Mouse (Mus musculus): ENCODE data around the gene Mdh2. TPM values are rescaled to one million over a fixed set of nuclear protein-coding genes. Genes with fewer than 3 reads are reported as not detected.
A peak's percentile ranks its signal among the peaks of the same experiment; 100 is the strongest.

The Mdh2 gene
- total RNA-seq, 2 experiments from 2014 or later = 910 to 1,211 TPM

GRCm38 (mm10) chr5:135742941-135743740, 35.1 kb upstream of the Mdh2 start:
- Histone ChIP-seq H3K27ac (peak overlapping the region; percentile 87), H3K4me3 (peak overlapping the region; percentile 96)
- no peak for DNase-seq
- TF ChIP-seq CTCF (IDR thresholded peaks at IDR 0.05) = no peak
- intact Hi-C loops (cut with DNase I) = loop anchor here (5.0 kb wide), 1 partner anchor 111 kb away; the partner anchor contains the start of gene Rhbdd2

GRCm38 (mm10) chr5:135743741-135744609, 34.3 kb upstream of the Mdh2 start, which contains the start of gene Tmem120a:
Gene Tmem120a, minus strand, starts transcription at chr5:135744448.
- Histone ChIP-seq H3K27ac (peak within 1 kb of the TSS; percentile 87), H3K4me3 (peak within 1 kb of the TSS; percentile 96)
- intact Hi-C loops (cut with DNase I) = loop anchor here (2.0 to 5.0 kb wide), 2 partner anchors 55 to 112 kb away; partner anchors contain the start of gene Rhbdd2
- peak; percentile 98 for DNase-seq
- no peak for TF ChIP-seq CTCF (IDR thresholded peaks at IDR 0.05)

GRCm38 (mm10) chr5:135744742-135745141, 33.5 kb upstream of the Mdh2 start:
- TF ChIP-seq CTCF (IDR thresholded peaks at IDR 0.05) = no peak
- DNase-seq = no peak
- Histone ChIP-seq H3K27ac (peak overlapping the region; percentile 87), H3K4me3 (peak overlapping the region; percentile 96)
- intact Hi-C loops (cut with DNase I) = loop anchor here (2.0 to 5.0 kb wide), 2 partner anchors 56 to 112 kb away; partner anchors contain the start of gene Rhbdd2

GRCm38 (mm10) chr5:135751041-135751440, 27.2 kb upstream of the Mdh2 start:
- TF ChIP-seq CTCF (IDR thresholded peaks at IDR 0.05) = no peak
- Histone ChIP-seq H3K27ac (no peak overlapping the region), H3K4me3 (no peak overlapping the region)
- intact Hi-C loops (cut with DNase I) = no loop called here
- peak; percentile 31 for DNase-seq

GRCm38 (mm10) chr5:135751595-135751994, 26.7 kb upstream of the Mdh2 start:
- H3K27ac ChIP-seq = peak overlapping the region; percentile 12; the same call in 1 of the 2 replicates
- DNase-seq = peak; percentile 55
- intact Hi-C loops (cut with DNase I) = no loop called here
- no peak for TF ChIP-seq CTCF (IDR thresholded peaks at IDR 0.05)
- H3K4me3 ChIP-seq = no peak overlapping the region

- Histone ChIP-seq H3K4me3 (no peak overlapping the region), H3K27ac (no peak overlapping the region)
- DNase-seq = no peak
- intact Hi-C loops (cut with DNase I) = loop anchor here (2.0 kb wide), 1 partner anchor 131 kb away; no protein-coding TSS in a partner anchor
- no peak for TF ChIP-seq CTCF (IDR thresholded peaks at IDR 0.05)
These were observed 16.4 kb upstream of the Mdh2 start for GRCm38 (mm10) chr5:135761881-135762280.

- Histone ChIP-seq H3K4me3 (no peak overlapping the region), H3K27ac (no peak overlapping the region)
- intact Hi-C loops (cut with DNase I) = loop anchor here (1.0 to 2.0 kb wide), 2 partner anchors 133 to 147 kb away; no protein-coding TSS in a partner anchor
- peak; percentile 89 for TF ChIP-seq CTCF (IDR thresholded peaks at IDR 0.05)
- DNase-seq = peak; percentile 67
These were observed 14.8 kb upstream of the Mdh2 start for GRCm38 (mm10) chr5:135763526-135763925.

GRCm38 (mm10) chr5:135764971-135765370, 13.3 kb upstream of the Mdh2 start:
- no peak for DNase-seq
- no peak for TF ChIP-seq CTCF (IDR thresholded peaks at IDR 0.05)
- Histone ChIP-seq H3K27ac (no peak overlapping the region), H3K4me3 (no peak overlapping the region)
- intact Hi-C loops (cut with DNase I) = no loop called here

GRCm38 (mm10) chr5:135772519-135772918, 5.8 kb upstream of the Mdh2 start:
- intact Hi-C loops (cut with DNase I) = no loop called here
- no peak for DNase-seq
- Histone ChIP-seq H3K27ac (no peak overlapping the region), H3K4me3 (no peak overlapping the region)
- no peak for TF ChIP-seq CTCF (IDR thresholded peaks at IDR 0.05)

GRCm38 (mm10) chr5:135776546-135776945, 1.7 kb upstream of the Mdh2 start:
- no peak overlapping the region for H3K4me3 ChIP-seq
- intact Hi-C loops (cut with DNase I) = no loop called here
- no peak overlapping the region for H3K27ac ChIP-seq
- DNase-seq = no peak
- TF ChIP-seq CTCF (IDR thresholded peaks at IDR 0.05) = no peak

- no peak for DNase-seq
- intact Hi-C loops (cut with DNase I) = loop anchor here (2.0 kb wide), 1 partner anchor 145 kb away; the partner anchor contains the start of gene Rhbdd2
- peak within 1 kb of the TSS; percentile 93 for H3K4me3 ChIP-seq
- H3K27ac ChIP-seq = peak within 1 kb of the TSS; percentile 99
- TF ChIP-seq CTCF (IDR thresholded peaks at IDR 0.05) = no peak
These were observed 347 bp upstream of the Mdh2 start, which contains the start of gene Styxl1 for GRCm38 (mm10) chr5:135777796-135778470. Gene Styxl1, minus strand, starts transcription at chr5:135778385.

- peak overlapping the region; percentile 99; the same call in 1 of the 2 replicates for H3K27ac ChIP-seq
- intact Hi-C loops (cut with DNase I) = no loop called here
- DNase-seq = no peak
- TF ChIP-seq CTCF (IDR thresholded peaks at IDR 0.05) = no peak
- peak overlapping the region; percentile 93 for H3K4me3 ChIP-seq
These were observed 2.1 kb downstream of the Mdh2 start for GRCm38 (mm10) chr5:135780331-135780730.
